Mouse (Mus musculus) midbrain, postnatal 0 days (tissue): Measurements from ENCODE around the gene Camta1. TPM values are rescaled to one million over a fixed set of nuclear protein-coding genes. Genes with fewer than 3 reads are reported as not detected.

Source experiments
- ATAC-seq: fragments of 200-750 bp; cut with Nextera tagmentation; 2 replicates; pipeline ENCODE4 v1.8.0; 2017; ENCODE audit warnings: moderate number of reproducible peaks, mild to moderate bottlenecking, moderate TSS enrichment, moderate library complexity; ENCODE audit not compliant: low FRiP score
- DNase-seq: peaks from one replicate; pipeline ENCODE4 v3.0.0-alpha.2; 2015; ENCODE audit warnings: low spot score
- H3K27ac ChIP-seq: fragments of 300-500 bp; sonication (generic); 2 replicates; pipeline ENCODE4 v1.5.1; 2014; ENCODE audit warnings: low read depth, mild to moderate bottlenecking, low read length, mixed read lengths
- H3K27me3 ChIP-seq: fragments of 300-500 bp; sonication (generic); 2 replicates; pipeline ENCODE4 v1.6.1; 2014; ENCODE audit warnings: low read length, control low read depth, mixed read lengths; ENCODE audit not compliant: insufficient read depth
- H3K36me3 ChIP-seq: fragments of 300-500 bp; sonication (generic); 2 replicates; pipeline ENCODE4 v1.6.1; 2014; ENCODE audit warnings: low read length, control low read depth, mixed read lengths; ENCODE audit not compliant: insufficient read depth
- H3K4me1 ChIP-seq: fragments of 300-500 bp; sonication (generic); 2 replicates; pipeline ENCODE4 v1.6.1; 2014; ENCODE audit warnings: mild to moderate bottlenecking, control low read depth, antibody characterized with exemption, low read length, mixed read lengths; ENCODE audit not compliant: insufficient read depth
- H3K4me2 ChIP-seq: fragments of 300-500 bp; sonication (generic); 2 replicates; pipeline ENCODE4 v1.6.1; 2014; ENCODE audit warnings: low read depth, mild to moderate bottlenecking, low read length, mixed read lengths; ENCODE audit not compliant: poor library complexity, severe bottlenecking
- H3K4me3 ChIP-seq: fragments of 300-500 bp; sonication (generic); 2 replicates; pipeline ENCODE4 v1.5.1; 2014; ENCODE audit warnings: low read depth, mild to moderate bottlenecking, low read length, moderate library complexity
- H3K9ac ChIP-seq: fragments of 300-500 bp; sonication (generic); replicated peaks from 2 replicates; pipeline ENCODE4 v1.6.1; 2014; ENCODE audit warnings: mild to moderate bottlenecking, low read length, moderate library complexity, mixed read lengths; ENCODE audit not compliant: poor library complexity, severe bottlenecking
- H3K9me3 ChIP-seq: fragments of 300-500 bp; sonication (generic); 2 replicates; pipeline ENCODE4 v1.6.1; 2016; ENCODE audit warnings: low read length, control low read depth
- CTCF ChIP-seq: IDR thresholded peaks from 2 replicates; pipeline ENCODE4 v1.5.1; 2016; ENCODE audit warnings: antibody characterized with exemption, mild to moderate bottlenecking
- WGBS: fragments of 180-500 bp; shearing (Covaris S2); extraction: QIAGEN DNeasy Blood & Tissue Kit; methylation state at CpG from one replicate; pipeline ENCODE4 v1.1.7; 2014; 5-methylcytosine and 5-hydroxymethylcytosine counted together
- polyA plus RNA-seq: library from polyadenylated mRNA; unstranded; fragments of >200 nt; fragmentation: Nextera tagmentation; extraction: Ambion mirVana; gene quantifications from 2 replicates; pipeline ENCODE4 v1.2.1, GENCODE M21; 2015
- total RNA-seq: library from RNA; depleted of rRNA; stranded (reverse); fragments of >200 nt; gene quantifications from 2 replicates; pipeline ENCODE4 v1.2.3, GENCODE M21; 2014

The Camta1 gene
- total and polyA plus RNA-seq, 2 experiments from 2014 or later, result 140 to 153 TPM

- Histone ChIP-seq H3K4me2 (no peak overlapping the region), H3K4me1 (no peaks in the 10 kb centered on the region), H3K9ac (no peak overlapping the region), H3K9me3 (no peaks in the 10 kb centered on the region), H3K27ac (no peak overlapping the region), H3K36me3 (no peaks in the 10 kb centered on the region), H3K4me3 (no peak overlapping the region), H3K27me3 (0 out of 2 replicates have a peak, but pooled peaks cover 3% of the 10 kb centered on the region)
- ATAC-seq (no peak), DNase-seq (no peak)
- 62% methylated on average over 7 of the region's 7 CpGs for WGBS
- TF ChIP-seq CTCF, result no peak
Measured at GRCm38 (mm10) chr4:151245068-151245797, 616.4 kb downstream of the Camta1 start.

GRCm38 (mm10) chr4:151243445-151243844, 618.2 kb downstream of the Camta1 start:
- no peaks in the 10 kb centered on the region for H3K9me3 ChIP-seq
- H3K27me3 ChIP-seq, result 0 out of 2 replicates have a peak, but pooled peaks cover 3% of the 10 kb centered on the region
- no peaks in the 10 kb centered on the region for H3K4me1 ChIP-seq
- TF ChIP-seq CTCF, result no peak; the same call in 1 of the 2 replicates
- H3K36me3 ChIP-seq, result no peaks in the 10 kb centered on the region
- H3K4me2 ChIP-seq, result no peak overlapping the region
- 61% methylated on average over 9 of the region's 9 CpGs for WGBS
- no peak for DNase-seq
- no peak for ATAC-seq
- no peak overlapping the region for H3K4me3 ChIP-seq
- no peak overlapping the region for H3K9ac ChIP-seq
- H3K27ac ChIP-seq, result no peak overlapping the region

- ATAC-seq (no peak), DNase-seq (peak; percentile 36)
- 23% methylated on average over 12 of the region's 12 CpGs for WGBS
- Histone ChIP-seq H3K27me3 (0 out of 2 replicates have a peak, but pooled peaks cover 3% of the 10 kb centered on the region), H3K4me1 (no peaks in the 10 kb centered on the region), H3K9me3 (no peaks in the 10 kb centered on the region), H3K27ac (no peak overlapping the region), H3K36me3 (no peaks in the 10 kb centered on the region), H3K9ac (no peak overlapping the region), H3K4me3 (no peak overlapping the region), H3K4me2 (no peak overlapping the region)
- TF ChIP-seq CTCF, result no peak
Measured at GRCm38 (mm10) chr4:151242751-151243150, 618.9 kb downstream of the Camta1 start.

- H3K4me3 ChIP-seq, result no peak overlapping the region
- no peaks in the 10 kb centered on the region for H3K27me3 ChIP-seq
- no peak overlapping the region for H3K9ac ChIP-seq
- H3K4me2 ChIP-seq, result no peak overlapping the region
- H3K4me1 ChIP-seq, result no peaks in the 10 kb centered on the region
- ATAC-seq (no peak), DNase-seq (no peak)
- TF ChIP-seq CTCF, result peak; percentile 51
- no peak overlapping the region for H3K27ac ChIP-seq
- no peaks in the 10 kb centered on the region for H3K9me3 ChIP-seq
- 87% methylated on average over 5 of the region's 5 CpGs for WGBS
- H3K36me3 ChIP-seq, result no peaks in the 10 kb centered on the region
Measured at GRCm38 (mm10) chr4:151240465-151240864, 621.2 kb downstream of the Camta1 start.

GRCm38 (mm10) chr4:151238970-151239684, 622.5 kb downstream of the Camta1 start:
- Histone ChIP-seq H3K4me2 (no peak overlapping the region), H3K9ac (no peak overlapping the region), H3K27me3 (no peaks in the 10 kb centered on the region), H3K27ac (no peak overlapping the region), H3K36me3 (no peaks in the 10 kb centered on the region), H3K9me3 (no peaks in the 10 kb centered on the region), H3K4me1 (no peaks in the 10 kb centered on the region), H3K4me3 (no peak overlapping the region)
- peak; percentile 87 for DNase-seq
- ATAC-seq, result 0 out of 2 replicates have a peak, but pooled peaks have one; percentile 28
- WGBS, result 82% methylated on average over 19 of the region's 19 CpGs
- TF ChIP-seq CTCF, result peak; percentile 42

- DNase-seq (no peak), ATAC-seq (no peak)
- H3K27ac ChIP-seq, result no peak overlapping the region
- no peak for TF ChIP-seq CTCF
- H3K4me2 ChIP-seq, result no peak overlapping the region
- no peaks in the 10 kb centered on the region for H3K36me3 ChIP-seq
- no peak overlapping the region for H3K9ac ChIP-seq
- WGBS, result 74% methylated on average over 3 of the region's 3 CpGs
- H3K4me3 ChIP-seq, result no peak overlapping the region
- no peaks in the 10 kb centered on the region for H3K9me3 ChIP-seq
- H3K27me3 ChIP-seq, result no peaks in the 10 kb centered on the region
- H3K4me1 ChIP-seq, result no peaks in the 10 kb centered on the region
Measured at GRCm38 (mm10) chr4:151237501-151237900, 624.2 kb downstream of the Camta1 start.
